Mouse (Mus musculus) embryonic facial prominence, embryonic 15.5 days (tissue): ENCODE results near the gene Cbarp. TPM values are rescaled to one million over a fixed set of nuclear protein-coding genes. Genes with fewer than 3 reads are reported as not detected.

Source experiments
- ATAC-seq: fragments of 200-750 bp; cut with Nextera tagmentation; 2 replicates; pipeline ENCODE4 v1.8.0; 2017; ENCODE audit warnings: low read depth, moderate TSS enrichment; ENCODE audit not compliant: insufficient number of reproducible peaks, low FRiP score, low TSS enrichment
- H3K27ac ChIP-seq: fragments of 300-500 bp; sonication (generic); replicated peaks from 2 replicates; pipeline ENCODE4 v1.5.1; 2015; ENCODE audit warnings: mild to moderate bottlenecking, inconsistent platforms
- H3K27me3 ChIP-seq: fragments of 300-500 bp; sonication (generic); 2 replicates; pipeline ENCODE4 v1.6.1; 2015; ENCODE audit warnings: inconsistent platforms
- H3K36me3 ChIP-seq: fragments of 300-500 bp; sonication (generic); 2 replicates; pipeline ENCODE4 v1.6.1; 2015; ENCODE audit warnings: mild to moderate bottlenecking, inconsistent platforms
- H3K4me1 ChIP-seq: fragments of 300-500 bp; sonication (generic); 2 replicates; pipeline ENCODE4 v1.6.1; 2015; ENCODE audit warnings: inconsistent platforms
- H3K4me2 ChIP-seq: fragments of 300-500 bp; sonication (generic); replicated peaks from 2 replicates; pipeline ENCODE4 v1.6.1; 2015; ENCODE audit warnings: mild to moderate bottlenecking, inconsistent platforms
- H3K4me3 ChIP-seq: fragments of 300-500 bp; sonication (generic); replicated peaks from 2 replicates; pipeline ENCODE4 v1.5.1; 2015; ENCODE audit warnings: mild to moderate bottlenecking, inconsistent platforms
- H3K9ac ChIP-seq: fragments of 300-500 bp; sonication (generic); 2 replicates; pipeline ENCODE4 v1.6.1; 2015; ENCODE audit warnings: inconsistent platforms
- H3K9me3 ChIP-seq: fragments of 300-500 bp; sonication (generic); replicated peaks from 2 replicates; pipeline ENCODE4 v1.6.1; 2016; ENCODE audit warnings: inconsistent platforms
- WGBS: fragments of 180-500 bp; shearing (Covaris S2); methylation state at CpG from one replicate; pipeline ENCODE4 v1.1.7; 2015; 5-methylcytosine and 5-hydroxymethylcytosine counted together
- polyA plus RNA-seq: library from polyadenylated mRNA; unstranded; fragments of >200 nt; fragmentation: Nextera tagmentation; extraction: Ambion mirVana; gene quantifications from 2 replicates; pipeline ENCODE4 v1.2.1, GENCODE M21; 2015

The Cbarp gene
- polyA plus RNA-seq, 1 experiment from 2014 or later = 10.9 TPM

DNA sequence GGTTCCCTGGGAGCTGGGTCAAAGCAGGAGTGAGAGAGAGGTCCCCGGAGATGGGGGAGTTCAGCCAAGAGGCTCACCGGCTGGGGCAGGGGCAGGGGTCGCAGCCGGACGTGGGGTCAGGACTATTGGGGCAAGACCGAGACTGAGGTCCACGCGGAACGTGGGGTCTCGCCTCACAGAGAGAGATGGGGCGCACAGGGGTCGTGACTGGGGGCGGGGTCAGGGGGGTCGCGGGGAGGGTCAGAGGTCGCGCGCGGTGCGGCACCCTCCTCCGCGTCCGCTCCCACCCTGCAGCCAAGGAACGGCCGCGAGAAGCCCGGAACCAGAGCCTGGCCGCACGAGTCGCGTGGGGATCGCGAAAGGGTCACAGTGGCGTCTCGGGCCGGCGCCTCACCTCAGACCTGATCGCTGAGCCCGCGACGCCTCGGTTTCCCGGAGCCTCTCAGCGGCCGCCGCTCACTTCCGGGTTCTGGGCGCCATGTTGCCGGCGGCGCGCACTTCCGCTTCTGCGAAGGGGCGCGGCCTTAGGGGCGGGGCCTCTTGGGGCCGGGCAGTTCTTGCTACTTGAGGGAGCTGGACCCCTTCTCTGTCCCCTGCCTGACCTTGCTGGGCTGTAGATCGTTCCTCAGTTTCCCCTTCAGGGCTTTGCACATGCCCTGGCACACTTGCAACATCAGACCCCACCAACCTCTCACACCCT is 38.3 kb downstream of the Cbarp start:
- Histone ChIP-seq H3K4me2 (peak overlapping the region; percentile 73), H3K9ac (peak overlapping the region; percentile 94), H3K4me1 (peaks cover 51% of the 10 kb centered on the region), H3K36me3 (0 out of 2 replicates have a peak, but pooled peaks cover 3% of the 10 kb centered on the region), H3K27me3 (no peaks in the 10 kb centered on the region), H3K27ac (peak overlapping the region; percentile 79; the same call in 1 of the 2 replicates), H3K4me3 (peak overlapping the region; percentile 90), H3K9me3 (no peaks in the 10 kb centered on the region)
- ATAC-seq = peak; percentile 85
- under 1% methylated on average over 55 of the region's 59 CpGs for whole genome bisulfite sequencing

- Histone ChIP-seq H3K4me3 (peak overlapping the region; percentile 90), H3K9me3 (no peaks in the 10 kb centered on the region), H3K27ac (peak overlapping the region; percentile 30; the same call in 1 of the 2 replicates), H3K9ac (peak overlapping the region; percentile 33; the same call in 1 of the 2 replicates), H3K36me3 (0 out of 2 replicates have a peak, but pooled peaks cover 3% of the 10 kb centered on the region), H3K27me3 (no peaks in the 10 kb centered on the region), H3K4me1 (peaks cover 62% of the 10 kb centered on the region), H3K4me2 (peak overlapping the region; percentile 73)
- no peak for ATAC-seq
- 45% methylated on average over 11 of the region's 11 CpGs for WGBS
These were observed 39.7 kb downstream of the Cbarp start for GRCm38 (mm10) chr10:80100982-80101381.

GRCm38 (mm10) chr10:80098630-80099029 is 42.0 kb downstream of the Cbarp start:
- WGBS = 87% methylated on average over 5 of the region's 5 CpGs
- Histone ChIP-seq H3K4me1 (peaks cover 64% of the 10 kb centered on the region), H3K27ac (peak overlapping the region; percentile 78)

DNA sequence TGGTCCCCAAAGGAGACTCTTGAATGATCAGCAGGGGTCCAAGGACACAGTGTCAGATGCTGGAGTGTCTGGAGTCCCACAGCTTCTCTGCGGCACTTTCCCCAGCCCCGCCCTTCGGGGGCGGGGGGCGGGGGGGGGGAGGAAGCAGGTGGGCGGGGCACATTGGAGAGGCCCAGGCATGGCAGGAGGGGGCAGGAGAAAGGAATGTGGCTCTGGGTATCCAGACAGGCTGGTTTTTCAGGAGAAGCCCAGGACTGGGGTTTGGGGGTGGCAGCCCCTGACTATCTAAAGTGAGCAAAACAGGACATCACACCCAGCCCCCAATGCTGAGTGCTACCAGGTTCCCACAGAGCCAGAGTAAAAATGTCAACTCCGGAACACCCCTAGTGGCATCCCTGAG is 43.4 kb downstream of the Cbarp start:
- no peak overlapping the region for H3K4me3 ChIP-seq
- ATAC-seq = peak; percentile 4; the same call in 1 of the 2 replicates
- H3K9ac ChIP-seq = no peak overlapping the region

More at GRCm38 (mm10) chr10:80098630-80099029, 42.0 kb downstream of the Cbarp start:
- Histone ChIP-seq H3K27me3 (no peaks in the 10 kb centered on the region), H3K4me2 (no peak overlapping the region), H3K36me3 (0 out of 2 replicates have a peak, but pooled peaks cover 3% of the 10 kb centered on the region), H3K9me3 (no peaks in the 10 kb centered on the region), H3K9ac (no peak overlapping the region), H3K4me3 (no peak overlapping the region)
- ATAC-seq = no peak

GRCm38 (mm10) chr10:80095547-80095946 is 45.1 kb downstream of the Cbarp start:
- Histone ChIP-seq H3K36me3 (peaks cover 6% of the 10 kb centered on the region; the same call in 1 of the 2 replicates), H3K27ac (0 out of 2 replicates have a peak overlapping the region, but pooled peaks have one; percentile 17)
- no peak for ATAC-seq

More for the DNA sequence above, 43.4 kb downstream of the Cbarp start:
- 0 out of 2 replicates have a peak, but pooled peaks cover 3% of the 10 kb centered on the region for H3K36me3 ChIP-seq
- H3K4me2 ChIP-seq = peak overlapping the region; percentile 19; the same call in 1 of the 2 replicates
- H3K4me1 ChIP-seq = peaks cover 60% of the 10 kb centered on the region
- H3K27ac ChIP-seq = peak overlapping the region; percentile 78
- H3K27me3 ChIP-seq = no peaks in the 10 kb centered on the region
- no peaks in the 10 kb centered on the region for H3K9me3 ChIP-seq
- whole genome bisulfite sequencing = 12% methylated on average over 7 of the region's 7 CpGs

DNA sequence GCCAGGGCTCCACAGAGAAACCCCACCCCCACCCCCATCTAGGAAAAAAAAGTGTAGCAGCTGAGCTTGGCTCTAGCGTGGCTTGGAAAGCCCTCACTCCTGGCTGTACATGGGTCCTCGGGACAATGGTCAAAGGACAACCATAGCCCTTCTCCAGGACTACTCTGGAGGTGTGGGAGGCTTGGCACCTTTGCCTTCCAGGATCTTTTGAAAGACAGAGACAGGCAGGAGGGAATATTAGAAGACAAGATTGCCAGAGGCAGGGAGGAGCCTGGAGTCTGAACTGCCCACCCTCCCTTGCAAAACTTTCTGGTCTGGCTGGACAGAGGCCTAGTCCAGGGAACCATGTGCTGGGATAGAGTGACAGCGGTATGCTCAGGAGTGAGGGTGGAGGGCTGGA is 46.0 kb downstream of the Cbarp start:
- no peaks in the 10 kb centered on the region for H3K27me3 ChIP-seq
- H3K9ac ChIP-seq = no peak overlapping the region
- no peak overlapping the region for H3K4me3 ChIP-seq
- WGBS = 81% methylated on average over 3 of the region's 3 CpGs
- H3K36me3 ChIP-seq = peaks cover 5% of the 10 kb centered on the region; the same call in 1 of the 2 replicates
- peaks cover 39% of the 10 kb centered on the region for H3K4me1 ChIP-seq
- no peak for ATAC-seq
- no peak overlapping the region for H3K4me2 ChIP-seq
- no peaks in the 10 kb centered on the region for H3K9me3 ChIP-seq
- H3K27ac ChIP-seq = no peak overlapping the region

More at GRCm38 (mm10) chr10:80095547-80095946, 45.1 kb downstream of the Cbarp start:
- Histone ChIP-seq H3K9ac (no peak overlapping the region), H3K9me3 (no peaks in the 10 kb centered on the region), H3K4me3 (no peak overlapping the region), H3K4me1 (peaks cover 46% of the 10 kb centered on the region), H3K27me3 (no peaks in the 10 kb centered on the region), H3K4me2 (no peak overlapping the region)
- 81% methylated on average over 5 of the region's 5 CpGs for WGBS

DNA sequence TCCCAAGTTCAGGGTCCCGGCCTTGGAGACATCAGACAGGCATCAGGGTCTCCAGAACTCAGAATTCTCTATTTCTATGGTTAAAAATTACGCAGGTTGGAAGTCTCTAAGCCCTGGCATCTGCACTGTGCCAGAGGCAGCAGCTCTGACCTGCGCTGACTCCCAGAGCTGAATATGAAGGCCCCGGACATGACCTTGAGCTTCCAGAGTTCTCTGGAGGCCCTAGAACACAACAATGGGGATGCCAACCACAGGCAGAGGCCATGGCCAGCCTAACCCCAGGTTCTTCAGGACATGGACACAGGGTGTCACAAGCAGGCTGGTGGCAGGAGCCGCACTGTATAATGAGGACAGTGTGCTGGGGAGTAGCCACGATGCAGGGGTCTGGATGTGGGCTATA is 46.5 kb downstream of the Cbarp start:
- Histone ChIP-seq H3K27me3 (no peaks in the 10 kb centered on the region), H3K4me2 (no peak overlapping the region), H3K9me3 (no peaks in the 10 kb centered on the region), H3K9ac (no peak overlapping the region), H3K4me1 (peaks cover 33% of the 10 kb centered on the region), H3K27ac (no peak overlapping the region), H3K36me3 (peaks cover 5% of the 10 kb centered on the region; the same call in 1 of the 2 replicates), H3K4me3 (no peak overlapping the region)
- 86% methylated on average over 6 of the region's 6 CpGs for WGBS
- ATAC-seq = no peak

- Histone ChIP-seq H3K27me3 (no peaks in the 10 kb centered on the region), H3K4me1 (peaks cover 23% of the 10 kb centered on the region), H3K27ac (no peak overlapping the region), H3K9ac (no peak overlapping the region), H3K36me3 (peaks cover 5% of the 10 kb centered on the region; the same call in 1 of the 2 replicates), H3K4me2 (no peak overlapping the region), H3K4me3 (no peak overlapping the region), H3K9me3 (no peaks in the 10 kb centered on the region)
- no peak for ATAC-seq
- 73% methylated on average over 5 of the region's 5 CpGs for WGBS
These were observed 47.9 kb downstream of the Cbarp start for GRCm38 (mm10) chr10:80092690-80093089.

- H3K4me3 ChIP-seq = no peak overlapping the region
These were observed 49.1 kb downstream of the Cbarp start for GRCm38 (mm10) chr10:80091527-80091926.

GRCm38 (mm10) chr10:80089146-80089545 is 51.5 kb downstream of the Cbarp start:
- Histone ChIP-seq H3K27ac (no peak overlapping the region), H3K4me2 (no peak overlapping the region), H3K27me3 (no peaks in the 10 kb centered on the region), H3K9me3 (no peaks in the 10 kb centered on the region), H3K36me3 (peaks cover 20% of the 10 kb centered on the region), H3K4me3 (no peak overlapping the region), H3K4me1 (peaks cover 17% of the 10 kb centered on the region), H3K9ac (no peak overlapping the region)
- 53% methylated on average over 4 of the region's 4 CpGs for WGBS
- no peak for ATAC-seq

More at GRCm38 (mm10) chr10:80091527-80091926, 49.1 kb downstream of the Cbarp start:
- H3K9ac ChIP-seq = no peak overlapping the region
- ATAC-seq = no peak
- H3K4me1 ChIP-seq = peaks cover 11% of the 10 kb centered on the region
- peaks cover 5% of the 10 kb centered on the region; the same call in 1 of the 2 replicates for H3K36me3 ChIP-seq
- 88% methylated on average over 6 of the region's 6 CpGs for WGBS
- H3K27ac ChIP-seq = 0 out of 2 replicates have a peak overlapping the region, but pooled peaks have one; percentile 11
- H3K9me3 ChIP-seq = no peaks in the 10 kb centered on the region
- H3K4me2 ChIP-seq = no peak overlapping the region
- no peaks in the 10 kb centered on the region for H3K27me3 ChIP-seq

- Histone ChIP-seq H3K36me3 (peaks cover 33% of the 10 kb centered on the region), H3K4me3 (no peak overlapping the region), H3K4me2 (no peak overlapping the region), H3K27ac (no peak overlapping the region), H3K9me3 (no peaks in the 10 kb centered on the region), H3K4me1 (peaks cover 17% of the 10 kb centered on the region), H3K9ac (no peak overlapping the region), H3K27me3 (no peaks in the 10 kb centered on the region)
- no peak for ATAC-seq
- WGBS = 88% methylated on average over 8 of the region's 8 CpGs
These were observed 53.2 kb downstream of the Cbarp start for GRCm38 (mm10) chr10:80087483-80087882.
